Mouse (Mus musculus) neural tube, embryonic 11.5 days (tissue): ENCODE data around the gene Spint3. TPM values are rescaled to one million over a fixed set of nuclear protein-coding genes. Genes with fewer than 3 reads are reported as not detected.
"Not testable (repeated sequence)": the region's sequence is repeated elsewhere in the genome, so short reads cannot be mapped to it uniquely, and the experiment has no call there.

Source experiments
- ATAC-seq: fragments of 200-750 bp; cut with Nextera tagmentation; 2 replicates; pipeline ENCODE4 v1.8.0; 2017; ENCODE audit warnings: moderate number of reproducible peaks, mild to moderate bottlenecking, moderate TSS enrichment, moderate library complexity; ENCODE audit not compliant: insufficient read depth, low FRiP score, low TSS enrichment
- DNase-seq: peaks from one replicate; pipeline ENCODE4 v3.0.0-alpha.2; 2015; ENCODE audit warnings: low spot score
- H3K27ac ChIP-seq: fragments of 300-500 bp; sonication (generic); 2 replicates; pipeline ENCODE4 v1.5.1; 2014; ENCODE audit warnings: low read depth, mild to moderate bottlenecking, low read length
- H3K27me3 ChIP-seq: fragments of 300-500 bp; sonication (generic); 2 replicates; pipeline ENCODE4 v1.6.1; 2014; ENCODE audit warnings: mild to moderate bottlenecking, low read length, mixed read lengths; ENCODE audit not compliant: control insufficient read depth, insufficient read depth
- H3K36me3 ChIP-seq: fragments of 300-500 bp; sonication (generic); 2 replicates; pipeline ENCODE4 v1.6.1; 2014; ENCODE audit warnings: mild to moderate bottlenecking, low read length, moderate library complexity, mixed read lengths; ENCODE audit not compliant: control insufficient read depth, insufficient read depth
- H3K4me1 ChIP-seq: fragments of 300-500 bp; sonication (generic); 2 replicates; pipeline ENCODE4 v1.6.1; 2014; ENCODE audit warnings: low read length, mixed read lengths; ENCODE audit not compliant: control insufficient read depth, insufficient read depth
- H3K4me2 ChIP-seq: fragments of 300-500 bp; sonication (generic); 2 replicates; pipeline ENCODE4 v1.6.1; 2014; ENCODE audit warnings: low read depth, mild to moderate bottlenecking, moderate library complexity
- H3K4me3 ChIP-seq: fragments of 300-500 bp; sonication (generic); 2 replicates; pipeline ENCODE4 v1.5.1; 2014; ENCODE audit warnings: low read depth, low read length
- H3K9ac ChIP-seq: fragments of 300-500 bp; sonication (generic); 2 replicates; pipeline ENCODE4 v1.6.1; 2014; ENCODE audit warnings: mild to moderate bottlenecking, low read length
- H3K9me3 ChIP-seq: fragments of 300-500 bp; sonication (generic); 2 replicates; pipeline ENCODE4 v1.6.1; 2016; ENCODE audit warnings: low read length; ENCODE audit not compliant: control insufficient read depth
- WGBS: fragments of 180-500 bp; shearing (Covaris S2); extraction: QIAGEN DNeasy Blood & Tissue Kit; methylation state at CpG from one replicate; pipeline ENCODE4 v1.1.7; 2014; 5-methylcytosine and 5-hydroxymethylcytosine counted together
- polyA plus RNA-seq: library from polyadenylated mRNA; unstranded; fragments of >200 nt; fragmentation: Nextera tagmentation; extraction: Ambion mirVana; gene quantifications from 2 replicates; pipeline ENCODE4 v1.2.1, GENCODE M21; 2014

Gene Spint3
- not detected in 2 replicates for polyA plus RNA-seq

GRCm38 (mm10) chr2:164573359-164573758 lies at the start of gene Spint3:
Gene Spint3, minus strand, starts transcription at chr2:164573459.
- not testable (repeated sequence) for H3K9ac ChIP-seq, DNase-seq
- 79% methylated on average over 6 of the region's 6 CpGs for WGBS

GRCm38 (mm10) chr2:164621775-164622174 lies 48.5 kb upstream of the Spint3 start:
- WGBS, result 82% methylated on average over 4 of the region's 4 CpGs
- Histone ChIP-seq H3K4me3 (no peak overlapping the region), H3K9me3 (no peaks in the 10 kb centered on the region), H3K36me3 (no peaks in the 10 kb centered on the region), H3K27me3 (no peaks in the 10 kb centered on the region), H3K4me2 (no peak overlapping the region), H3K27ac (no peak overlapping the region), H3K4me1 (no peaks in the 10 kb centered on the region), H3K9ac (no peak overlapping the region)
- ATAC-seq (no peak), DNase-seq (no peak)

More at GRCm38 (mm10) chr2:164573359-164573758, at the start of gene Spint3:
- ATAC-seq, H3K27ac ChIP-seq, H3K4me2 ChIP-seq, H3K36me3 ChIP-seq, H3K27me3 ChIP-seq, H3K4me3 ChIP-seq, H3K9me3 ChIP-seq, H3K4me1 ChIP-seq: not testable (repeated sequence)

- WGBS, result 82% methylated on average over 5 of the region's 5 CpGs
- no peak overlapping the region for H3K27ac ChIP-seq
- no peaks in the 10 kb centered on the region for H3K36me3 ChIP-seq
- no peak overlapping the region for H3K4me2 ChIP-seq
- ATAC-seq (no peak), DNase-seq (no peak)
- H3K4me1 ChIP-seq, result no peaks in the 10 kb centered on the region
- no peaks in the 10 kb centered on the region for H3K27me3 ChIP-seq
- H3K9me3 ChIP-seq, result no peaks in the 10 kb centered on the region
- no peak overlapping the region for H3K4me3 ChIP-seq
- no peak overlapping the region for H3K9ac ChIP-seq
These were observed 45.8 kb upstream of the Spint3 start for GRCm38 (mm10) chr2:164619050-164619449.

GRCm38 (mm10) chr2:164615386-164615785 lies 42.1 kb upstream of the Spint3 start:
- H3K9me3 ChIP-seq, result no peaks in the 10 kb centered on the region
- no peak overlapping the region for H3K27ac ChIP-seq
- H3K4me2 ChIP-seq, result no peak overlapping the region
- no peaks in the 10 kb centered on the region for H3K27me3 ChIP-seq
- WGBS, result 86% methylated on average over 3 of the region's 3 CpGs
- ATAC-seq (no peak), DNase-seq (no peak)
- no peaks in the 10 kb centered on the region for H3K4me1 ChIP-seq
- no peak overlapping the region for H3K4me3 ChIP-seq
- no peaks in the 10 kb centered on the region for H3K36me3 ChIP-seq
- H3K9ac ChIP-seq, result no peak overlapping the region

GRCm38 (mm10) chr2:164613471-164613870 lies 40.2 kb upstream of the Spint3 start, which contains the start of the genes Wfdc6b and Wfdc8:
Gene Wfdc6b, plus strand, starts transcription at chr2:164613522.
Gene Wfdc8, minus strand, starts transcription at chr2:164613626.
- not testable (repeated sequence) for H3K4me1 ChIP-seq, H3K9me3 ChIP-seq, H3K27ac ChIP-seq, DNase-seq, H3K4me2 ChIP-seq, ATAC-seq, H3K4me3 ChIP-seq, H3K9ac ChIP-seq, H3K36me3 ChIP-seq, H3K27me3 ChIP-seq
- 74% methylated on average over 8 of the region's 8 CpGs for WGBS

GRCm38 (mm10) chr2:164608781-164609180 lies 35.5 kb upstream of the Spint3 start:
- no peak for ATAC-seq
- no peak for DNase-seq
- H3K9ac ChIP-seq, result no peak overlapping the region
- H3K36me3 ChIP-seq, result no peaks in the 10 kb centered on the region
- no peak overlapping the region for H3K4me2 ChIP-seq
- H3K4me3 ChIP-seq, result no peak overlapping the region
- H3K27ac ChIP-seq, result no peak overlapping the region
- no peaks in the 10 kb centered on the region for H3K9me3 ChIP-seq
- 78% methylated on average over 6 of the region's 6 CpGs for WGBS
- no peaks in the 10 kb centered on the region for H3K4me1 ChIP-seq
- no peaks in the 10 kb centered on the region for H3K27me3 ChIP-seq

- 93% methylated on average over 8 of the region's 8 CpGs for WGBS
These were observed 31.2 kb upstream of the Spint3 start for GRCm38 (mm10) chr2:164604411-164604810.

GRCm38 (mm10) chr2:164603482-164603881 lies 30.2 kb upstream of the Spint3 start:
- Histone ChIP-seq H3K4me3 (no peak overlapping the region), H3K27me3 (no peaks in the 10 kb centered on the region), H3K9me3 (no peaks in the 10 kb centered on the region; the same call in 1 of the 2 replicates), H3K36me3 (no peaks in the 10 kb centered on the region), H3K4me1 (no peaks in the 10 kb centered on the region), H3K4me2 (no peak overlapping the region), H3K9ac (no peak overlapping the region), H3K27ac (no peak overlapping the region)
- WGBS, result 88% methylated on average over 3 of the region's 3 CpGs
- DNase-seq, result no peak
- no peak for ATAC-seq

More at GRCm38 (mm10) chr2:164604411-164604810, 31.2 kb upstream of the Spint3 start:
- ATAC-seq (no peak), DNase-seq (no peak)
- Histone ChIP-seq H3K4me2 (no peak overlapping the region), H3K4me1 (no peaks in the 10 kb centered on the region), H3K9ac (no peak overlapping the region), H3K27ac (no peak overlapping the region), H3K36me3 (no peaks in the 10 kb centered on the region), H3K4me3 (no peak overlapping the region), H3K27me3 (no peaks in the 10 kb centered on the region), H3K9me3 (no peaks in the 10 kb centered on the region; the same call in 1 of the 2 replicates)

GRCm38 (mm10) chr2:164600179-164600578 lies 26.9 kb upstream of the Spint3 start:
- Histone ChIP-seq H3K36me3 (no peaks in the 10 kb centered on the region), H3K27ac (no peak overlapping the region), H3K9ac (no peak overlapping the region), H3K4me3 (no peak overlapping the region), H3K4me1 (no peaks in the 10 kb centered on the region), H3K27me3 (no peaks in the 10 kb centered on the region), H3K4me2 (no peak overlapping the region), H3K9me3 (no peaks in the 10 kb centered on the region; the same call in 1 of the 2 replicates)
- ATAC-seq (no peak), DNase-seq (no peak)
- 64% methylated on average over 3 of the region's 3 CpGs for WGBS
